Mouse (Mus musculus) bone marrow, adult 2 months (tissue): ENCODE results near the gene Casq2.

Experiments
- CTCF ChIP-seq: fragments of 200-500 bp; IDR thresholded peaks from 2 replicates; pipeline ENCODE4 v1.5.1; 2011; ENCODE audit warnings: low read length, control low read depth; ENCODE audit not compliant: control insufficient read depth, insufficient read depth
- POLR2A ChIP-seq: fragments of 200-500 bp; IDR thresholded peaks from 2 replicates; pipeline ENCODE4 v1.6.1; 2011; ENCODE audit warnings: low read depth, mild to moderate bottlenecking, control low read depth, low read length, borderline replicate concordance; ENCODE audit not compliant: control insufficient read depth

GRCm38 (mm10) chr3:102177837-102178615, 91.8 kb downstream of the Casq2 start:
- TF ChIP-seq CTCF = no peak
- TF ChIP-seq POLR2A = no peak
